8 mouse cellular contexts compared by ENCODE assay signal in the genomic region with DNA sequence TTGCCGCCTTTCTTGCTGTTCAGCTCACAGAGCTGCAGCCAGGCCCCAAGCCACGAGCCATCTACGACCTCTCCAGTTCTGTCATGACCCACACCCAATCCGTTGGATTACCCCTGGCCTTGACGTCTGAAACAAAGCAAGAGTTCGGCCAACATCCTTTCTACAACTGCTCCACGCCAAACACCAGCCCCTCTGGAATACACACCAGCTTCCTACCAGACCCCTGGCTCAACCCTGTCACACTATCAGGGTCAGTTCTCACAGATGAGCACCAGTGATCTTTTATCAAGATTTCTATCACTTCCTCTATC. TPM values are rescaled to one million over a fixed set of nuclear protein-coding genes. Genes with fewer than 3 reads are reported as not detected.
DNase-seq lines count a peak whose midpoint lies in the region; ATAC-seq lines count a peak whose summit lies in the region.

No protein-coding gene starts in this region.

- H3K4me1 ChIP-seq in kidney, embryonic 14.5 days (ENCODE audit: control insufficient read depth, insufficient read depth, low read length): peaks cover 37% of the 10 kb centered on the region
- H3K4me1 ChIP-seq in embryonic facial prominence, embryonic 15.5 days: peaks cover 59% of the 10 kb centered on the region
- H3K4me1 ChIP-seq in hindbrain, embryonic 14.5 days (replicated peaks; ENCODE audit: control insufficient read depth, insufficient read depth, low read length): peaks cover 43% of the 10 kb centered on the region

- no peak overlapping the region for H3K4me2 ChIP-seq in kidney, embryonic 14.5 days (replicated peaks; ENCODE audit: low read depth, low read length)
- H3K4me2 ChIP-seq in embryonic facial prominence, embryonic 15.5 days (replicated peaks): no peak overlapping the region
- H3K4me2 ChIP-seq in hindbrain, embryonic 14.5 days (replicated peaks): no peak overlapping the region

- H3K4me3 ChIP-seq in kidney, embryonic 14.5 days (ENCODE audit: low read length): no peak overlapping the region
- H3K4me3 ChIP-seq in embryonic facial prominence, embryonic 15.5 days (replicated peaks): no peak overlapping the region
- no peak overlapping the region for H3K4me3 ChIP-seq in hindbrain, embryonic 14.5 days (replicated peaks; ENCODE audit: low read length)

- no peaks in the 10 kb centered on the region for H3K27me3 ChIP-seq in kidney, embryonic 14.5 days (ENCODE audit: control insufficient read depth, insufficient read depth, low read length)
- H3K27me3 ChIP-seq in embryonic facial prominence, embryonic 15.5 days: no peaks in the 10 kb centered on the region
- no peaks in the 10 kb centered on the region for H3K27me3 ChIP-seq in hindbrain, embryonic 14.5 days (ENCODE audit: control insufficient read depth, insufficient read depth, low read length)

- WGBS in kidney, embryonic 14.5 days: 53% methylated on average over 7 of the region's 7 CpGs
- WGBS in embryonic facial prominence, embryonic 15.5 days: 55% methylated on average over 7 of the region's 7 CpGs
- 67% methylated on average over 7 of the region's 7 CpGs for WGBS in hindbrain, embryonic 14.5 days

- no peak for ATAC-seq in kidney, embryonic 14.5 days (ENCODE audit: low FRiP score, low TSS enrichment)
- ATAC-seq in embryonic facial prominence, embryonic 15.5 days (ENCODE audit: insufficient number of reproducible peaks, low FRiP score, low TSS enrichment, low read depth): no peak
- no peak for ATAC-seq in hindbrain, embryonic 14.5 days (ENCODE audit: low FRiP score)

- H3K36me3 ChIP-seq in kidney, embryonic 14.5 days (ENCODE audit: control insufficient read depth, insufficient read depth, low read length): peaks cover 13% of the 10 kb centered on the region; the same call in 1 of the 2 replicates
- peaks cover 28% of the 10 kb centered on the region for H3K36me3 ChIP-seq in embryonic facial prominence, embryonic 15.5 days
- peaks cover 31% of the 10 kb centered on the region for H3K36me3 ChIP-seq in hindbrain, embryonic 14.5 days (replicated peaks; ENCODE audit: control insufficient read depth, insufficient read depth)

- H3K27ac ChIP-seq in kidney, embryonic 14.5 days (ENCODE audit: low read depth, low read length): peak overlapping the region; percentile 43; the same call in 1 of the 2 replicates
- peak overlapping the region; percentile 39; the same call in 1 of the 2 replicates for H3K27ac ChIP-seq in embryonic facial prominence, embryonic 15.5 days (replicated peaks)
- peak overlapping the region; percentile 55; the same call in 1 of the 2 replicates for H3K27ac ChIP-seq in hindbrain, embryonic 14.5 days

- no peak for DNase-seq in kidney, adult 11 months
- DNase-seq in hindbrain, embryonic 14.5 days (ENCODE audit: low spot score): no peak
- peak; percentile 76 for DNase-seq in lung, postnatal 36 days
- DNase-seq in layer of hippocampus, adult 18-20 months (ENCODE audit: low spot score in 2 of 2): no peak
- no peak for DNase-seq in thymus, postnatal 36 days
- no peak for DNase-seq in spleen, adult 12 weeks (ENCODE audit: low spot score)

- H3K9me3 ChIP-seq in kidney, embryonic 14.5 days (ENCODE audit: control insufficient read depth, low read length): no peaks in the 10 kb centered on the region
- no peaks in the 10 kb centered on the region for H3K9me3 ChIP-seq in embryonic facial prominence, embryonic 15.5 days (replicated peaks)
- no peaks in the 10 kb centered on the region for H3K9me3 ChIP-seq in hindbrain, embryonic 14.5 days (ENCODE audit: control insufficient read depth, low read length)

- no peak overlapping the region for H3K9ac ChIP-seq in kidney, embryonic 14.5 days (ENCODE audit: low read depth, low read length)
- H3K9ac ChIP-seq in embryonic facial prominence, embryonic 15.5 days: no peak overlapping the region
- no peak overlapping the region for H3K9ac ChIP-seq in hindbrain, embryonic 14.5 days

RNA-seq across cellular contexts. Expression of a gene that starts 14.1 kb away (rescaled TPM):
- 5.5 and 6.2 TPM in 2 replicates for polyA plus RNA-seq in kidney, embryonic 14.5 days (2014; fragmentation: Nextera tagmentation; extraction: Ambion mirVana)
- 9.8 and 10.7 TPM in 2 replicates for polyA plus RNA-seq in embryonic facial prominence, embryonic 15.5 days (2015; fragmentation: Nextera tagmentation; extraction: Ambion mirVana)
- 31.0 and 33.9 TPM in 2 replicates for polyA plus RNA-seq in hindbrain, embryonic 14.5 days (2014; fragmentation: Nextera tagmentation; extraction: Ambion mirVana)
- 100 to 1,000 TPM; 250 to 270 TPM for total RNA-seq in layer of hippocampus, adult 18-20 months (2021)

RNA-seq across cellular contexts. Expression of a gene that starts 40.3 kb away (rescaled TPM):
- polyA plus RNA-seq in kidney, embryonic 14.5 days (2014; fragmentation: Nextera tagmentation; extraction: Ambion mirVana): 14.9 and 22.1 TPM in 2 replicates
- polyA plus RNA-seq in embryonic facial prominence, embryonic 15.5 days (2015; fragmentation: Nextera tagmentation; extraction: Ambion mirVana): 15.6 and 18.0 TPM in 2 replicates
- 10.0 and 10.4 TPM in 2 replicates for polyA plus RNA-seq in hindbrain, embryonic 14.5 days (2014; fragmentation: Nextera tagmentation; extraction: Ambion mirVana)
- 10 to 100 TPM; 53.2 to 53.9 TPM for total RNA-seq in layer of hippocampus, adult 18-20 months (2021)
